19 mouse cellular contexts compared by ENCODE assay signal in genomic region chr8:8648686-8649085, GRCm38 (mm10). TPM values are rescaled to one million over a fixed set of nuclear protein-coding genes. Genes with fewer than 3 reads are reported as not detected.
DNase-seq lines count a peak whose midpoint lies in the region; ATAC-seq and TF ChIP-seq lines count a peak whose summit lies in the region.
"Had no signal": no experiment of that assay in that cellular context is flagged by ENCODE, and none has a peak within 500 bp of the region (broad histone marks: within the 10 kb centered on the region; RNA-seq: fewer than 3 reads in every experiment).

No protein-coding gene starts in this region.

- DNase-seq in forebrain, embryonic 11.5 days (ENCODE audit: low spot score), result no peak
- DNase-seq in liver, adult 2 months (ENCODE audit: extremely low read depth, low read depth, low spot score), result peak; percentile 29
- DNase-seq in liver, postnatal 0 days, result no peak
- no peak for DNase-seq in layer of hippocampus, adult 8-10 months (ENCODE audit: low spot score in 2 of 2)
- no peak for DNase-seq in ovary, postnatal 14 days (ENCODE audit: low spot score)
- DNase-seq: adrenal gland, adult 2 months; cerebellum, adult 11-12 months; kidney, postnatal 4 days; layer of hippocampus, postnatal 36 days; lung, postnatal 36 days; thymus, postnatal 25 days had no signal

- peaks cover 34% of the 10 kb centered on the region for H3K27me3 ChIP-seq in forebrain, embryonic 12.5 days
- H3K27me3 ChIP-seq in forebrain, embryonic 11.5 days (ENCODE audit: control insufficient read depth, insufficient read depth, low read length), result peaks cover 2% of the 10 kb centered on the region; the same call in 1 of the 2 replicates
- H3K27me3 ChIP-seq in liver, adult 2 months (ENCODE audit: control insufficient read depth, insufficient read depth, low read length), result no peaks in the 10 kb centered on the region
- no peaks in the 10 kb centered on the region for H3K27me3 ChIP-seq in liver, postnatal 0 days (ENCODE audit: insufficient read depth, low read length)
- H3K27me3 ChIP-seq in intestine, embryonic 15.5 days (replicated peaks), result no peaks in the 10 kb centered on the region
- H3K27me3 ChIP-seq: CH12.LX; heart, embryonic 15.5 days; liver, embryonic 15.5 days; neural tube, embryonic 12.5 days had no signal

- no peak for TF ChIP-seq CTCF in liver, adult 2 months (IDR thresholded peaks at IDR 0.05; ENCODE audit: low read depth, low read length)
- no peak for TF ChIP-seq CTCF in liver, postnatal 0 days (IDR thresholded peaks at IDR 0.05; ENCODE audit: low read depth)

- ATAC-seq in forebrain, embryonic 12.5 days (ENCODE audit: low FRiP score), result no peak
- ATAC-seq in forebrain, embryonic 11.5 days (replicated peaks; ENCODE audit: low FRiP score), result no peak
- no peak for ATAC-seq in liver, postnatal 0 days
- peak; percentile 21; the same call in 1 of the 2 replicates for ATAC-seq in intestine, embryonic 15.5 days

- H3K36me3 ChIP-seq in forebrain, embryonic 12.5 days (replicated peaks), result peaks cover 7% of the 10 kb centered on the region; the same call in 1 of the 2 replicates
- H3K36me3 ChIP-seq in forebrain, embryonic 11.5 days (ENCODE audit: control insufficient read depth, insufficient read depth, low read length), result no peaks in the 10 kb centered on the region
- no peaks in the 10 kb centered on the region for H3K36me3 ChIP-seq in liver, adult 2 months (ENCODE audit: control insufficient read depth, insufficient read depth, low read length)
- no peaks in the 10 kb centered on the region for H3K36me3 ChIP-seq in liver, postnatal 0 days (replicated peaks; ENCODE audit: insufficient read depth, low read length)
- H3K36me3 ChIP-seq in intestine, embryonic 15.5 days, result no peaks in the 10 kb centered on the region
- H3K36me3 ChIP-seq: heart, embryonic 15.5 days; liver, embryonic 15.5 days had no signal

- no peaks in the 10 kb centered on the region for H3K79me2 ChIP-seq in liver, adult 2 months (ENCODE audit: control insufficient read depth, insufficient read depth, low read length)

- H3K4me2 ChIP-seq in forebrain, embryonic 12.5 days, result 0 out of 2 replicates have a peak overlapping the region, but pooled peaks have one; percentile 2
- no peak overlapping the region for H3K4me2 ChIP-seq in forebrain, embryonic 11.5 days (ENCODE audit: low read depth, low read length, severe bottlenecking)
- H3K4me2 ChIP-seq in liver, postnatal 0 days (ENCODE audit: low read depth, low read length), result no peak overlapping the region
- H3K4me2 ChIP-seq in intestine, embryonic 15.5 days (replicated peaks), result no peak overlapping the region
- H3K4me2 ChIP-seq: heart, embryonic 15.5 days; liver, embryonic 15.5 days; midbrain, embryonic 11.5 days; neural tube, embryonic 12.5 days had no signal

- TF ChIP-seq EP300 in liver, postnatal 0 days (IDR thresholded peaks at IDR 0.05; ENCODE audit: low read depth), result no peak

- H3K4me3 ChIP-seq in forebrain, embryonic 12.5 days (replicated peaks), result no peak overlapping the region
- no peak overlapping the region for H3K4me3 ChIP-seq in forebrain, embryonic 11.5 days (ENCODE audit: low read depth, low read length)
- no peak overlapping the region for H3K4me3 ChIP-seq in liver, adult 2 months (ENCODE audit: insufficient read depth, low read depth, low read length)
- no peak overlapping the region for H3K4me3 ChIP-seq in liver, postnatal 0 days (ENCODE audit: low read depth, low read length)
- no peak overlapping the region for H3K4me3 ChIP-seq in intestine, embryonic 15.5 days (replicated peaks)
- H3K4me3 ChIP-seq: heart, embryonic 15.5 days; hindbrain, embryonic 10.5 days; liver, embryonic 15.5 days; neural tube, embryonic 12.5 days had no signal

- TF ChIP-seq POLR2A in liver, adult 2 months (IDR thresholded peaks at IDR 0.05; ENCODE audit: extremely low read depth, insufficient read depth, low read length), result no peak

- 72% methylated on average over 7 of the region's 7 CpGs for WGBS in forebrain, embryonic 12.5 days
- 87% methylated on average over 7 of the region's 7 CpGs for WGBS in forebrain, embryonic 11.5 days
- 69% methylated on average over 7 of the region's 7 CpGs for WGBS in liver, adult 2 months
- 67% methylated on average over 7 of the region's 7 CpGs for WGBS in liver, postnatal 0 days (ENCODE audit: insufficient replicate concordance)
- WGBS in intestine, embryonic 15.5 days, result 68% methylated on average over 7 of the region's 7 CpGs

- peaks cover 71% of the 10 kb centered on the region for H3K4me1 ChIP-seq in forebrain, embryonic 12.5 days
- H3K4me1 ChIP-seq in forebrain, embryonic 11.5 days (replicated peaks; ENCODE audit: control insufficient read depth, insufficient read depth, low read length), result peaks cover 33% of the 10 kb centered on the region
- no peaks in the 10 kb centered on the region for H3K4me1 ChIP-seq in liver, adult 2 months (ENCODE audit: control insufficient read depth, insufficient read depth, low read length)
- H3K4me1 ChIP-seq in liver, postnatal 0 days (ENCODE audit: insufficient read depth), result no peaks in the 10 kb centered on the region
- peaks cover 9% of the 10 kb centered on the region for H3K4me1 ChIP-seq in intestine, embryonic 15.5 days (replicated peaks)
- H3K4me1 ChIP-seq: liver, embryonic 15.5 days had no signal

- H3K27ac ChIP-seq in forebrain, embryonic 12.5 days, result no peak overlapping the region
- H3K27ac ChIP-seq in forebrain, embryonic 11.5 days (ENCODE audit: low read depth, low read length), result no peak overlapping the region
- no peak overlapping the region for H3K27ac ChIP-seq in liver, adult 2 months (replicated peaks; ENCODE audit: insufficient read depth, low read depth, low read length)
- H3K27ac ChIP-seq in liver, postnatal 0 days (ENCODE audit: low read depth), result no peak overlapping the region
- H3K27ac ChIP-seq in intestine, embryonic 15.5 days, result no peak overlapping the region
- H3K27ac ChIP-seq: liver, embryonic 15.5 days; neural tube, embryonic 12.5 days had no signal

- no peak overlapping the region for H3K9ac ChIP-seq in forebrain, embryonic 12.5 days
- no peak overlapping the region for H3K9ac ChIP-seq in forebrain, embryonic 11.5 days (ENCODE audit: low read length)
- no peak overlapping the region for H3K9ac ChIP-seq in liver, adult 2 months (ENCODE audit: low read depth, low read length)
- no peak overlapping the region for H3K9ac ChIP-seq in liver, postnatal 0 days (replicated peaks)
- H3K9ac ChIP-seq in intestine, embryonic 15.5 days, result no peak overlapping the region
- H3K9ac ChIP-seq: heart, embryonic 15.5 days; liver, embryonic 15.5 days; neural tube, embryonic 12.5 days had no signal

- H3K9me3 ChIP-seq in forebrain, embryonic 12.5 days, result no peaks in the 10 kb centered on the region
- no peaks in the 10 kb centered on the region for H3K9me3 ChIP-seq in forebrain, embryonic 11.5 days (ENCODE audit: control insufficient read depth, low read length)
- H3K9me3 ChIP-seq in liver, postnatal 0 days (ENCODE audit: low read length), result no peaks in the 10 kb centered on the region
- no peaks in the 10 kb centered on the region for H3K9me3 ChIP-seq in intestine, embryonic 15.5 days
- H3K9me3 ChIP-seq: heart, embryonic 15.5 days; hindbrain, embryonic 10.5 days; liver, embryonic 15.5 days; neural tube, embryonic 12.5 days had no signal

RNA-seq across cellular contexts. Expression of gene Efnb2, which starts 12.4 kb away (rescaled TPM):
- 57.5 and 68.2 TPM in 2 replicates for polyA plus RNA-seq in forebrain, embryonic 12.5 days (2016; fragmentation: Nextera tagmentation; extraction: Ambion mirVana)
- 51.8 and 54.6 TPM in 2 replicates for polyA plus RNA-seq in forebrain, embryonic 11.5 days (2014; fragmentation: Nextera tagmentation; extraction: Ambion mirVana)
- 1.8 and 4.0 TPM in 2 replicates for total RNA-seq in liver, adult 2 months (2014; rRNA removed)
- polyA plus RNA-seq in liver, adult 2 months (2012; rRNA removed), result 2.3 and 2.8 TPM in 2 replicates
- 1.0 TPM in 2 replicates for polyA plus RNA-seq in liver, postnatal 0 days (2015; fragmentation: Nextera tagmentation; extraction: Ambion mirVana)
- polyA plus RNA-seq in intestine, embryonic 15.5 days (2015; fragmentation: Nextera tagmentation; extraction: Ambion mirVana), result 14.1 TPM in 2 replicates
- total RNA-seq in layer of hippocampus, adult 8-10 months (2022), result 10 to 100 TPM; 33.8 to 44.3 (median 39.9) TPM

RNA-seq across cellular contexts. Expression of gene Arglu1, which starts 41.6 kb away (rescaled TPM):
- 218 and 225 TPM in 2 replicates for polyA plus RNA-seq in forebrain, embryonic 12.5 days (2016; fragmentation: Nextera tagmentation; extraction: Ambion mirVana)
- polyA plus RNA-seq in forebrain, embryonic 11.5 days (2014; fragmentation: Nextera tagmentation; extraction: Ambion mirVana), result 163 and 171 TPM in 2 replicates
- 18.5 and 19.2 TPM in 2 replicates for total RNA-seq in liver, adult 2 months (2014; rRNA removed)
- polyA plus RNA-seq in liver, adult 2 months (2012; rRNA removed), result 6.1 and 11.5 TPM in 2 replicates
- polyA plus RNA-seq in liver, postnatal 0 days (2015; fragmentation: Nextera tagmentation; extraction: Ambion mirVana), result 40.5 and 43.2 TPM in 2 replicates
- polyA plus RNA-seq in intestine, embryonic 15.5 days (2015; fragmentation: Nextera tagmentation; extraction: Ambion mirVana), result 107 and 121 TPM in 2 replicates
- total RNA-seq in layer of hippocampus, adult 8-10 months (2022), result 100 to 1,000 TPM in 2 of 4 experiments, 10 to 100 TPM in 2; 88.6 to 108 (median 96.4) TPM
